Mouse (Mus musculus): ENCODE results near the gene B3gnt3. TPM values are rescaled to one million over a fixed set of nuclear protein-coding genes. Genes with fewer than 3 reads are reported as not detected.

Gene B3gnt3
- polyA plus RNA-seq, 1 experiment: 5.5 TPM

DNA sequence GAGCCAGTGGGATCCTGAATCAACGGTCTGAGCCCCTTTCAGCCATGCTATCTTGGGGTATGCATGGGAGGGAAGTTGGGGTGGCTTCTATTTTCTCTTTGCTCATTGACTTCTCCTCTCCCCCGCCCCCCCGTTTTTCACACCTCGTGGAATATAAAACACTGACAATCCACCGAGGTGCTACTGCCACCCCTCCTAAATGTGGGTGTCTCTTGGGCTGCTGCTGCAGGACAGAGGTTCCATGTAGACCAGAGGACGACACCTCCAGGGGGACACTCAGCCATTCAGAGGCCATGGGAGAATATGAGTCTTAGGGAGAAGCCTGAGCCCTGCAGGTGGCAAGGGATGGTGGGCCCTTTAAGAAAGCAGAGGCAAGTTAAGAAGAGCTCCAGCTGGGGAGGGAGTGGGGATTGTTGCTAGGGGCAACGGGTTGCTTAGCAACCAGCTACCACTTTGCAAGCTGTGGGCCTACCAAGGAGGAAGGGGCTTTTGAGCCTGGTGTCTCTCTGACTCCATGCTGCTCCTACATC is 18.4 kb upstream of the B3gnt3 start:
- TF ChIP-seq CTCF (conservative IDR thresholded peaks at IDR 0.05; ENCODE audit: insufficient read depth, insufficient read length, low read depth, low read length): no peak
- no peak for TF ChIP-seq POLR2A (IDR thresholded peaks at IDR 0.05; ENCODE audit: low read depth, low read length)
- Histone ChIP-seq H3K27ac (ENCODE audit: insufficient read depth, low read depth, low read length) (no peak overlapping the region), H3K27me3 (replicated peaks; ENCODE audit: control insufficient read depth, insufficient read depth, low read length) (no peaks in the 10 kb centered on the region), H3K4me3 (ENCODE audit: insufficient read depth, low read depth, low read length) (no peak overlapping the region), H3K4me1 (ENCODE audit: control insufficient read depth, insufficient read depth, low read length) (no peaks in the 10 kb centered on the region), H3K36me3 (ENCODE audit: control insufficient read depth, insufficient read depth, low read length) (no peaks in the 10 kb centered on the region)
- WGBS: 46% methylated on average over 7 of the region's 7 CpGs
- no peak for DNase-seq

DNA sequence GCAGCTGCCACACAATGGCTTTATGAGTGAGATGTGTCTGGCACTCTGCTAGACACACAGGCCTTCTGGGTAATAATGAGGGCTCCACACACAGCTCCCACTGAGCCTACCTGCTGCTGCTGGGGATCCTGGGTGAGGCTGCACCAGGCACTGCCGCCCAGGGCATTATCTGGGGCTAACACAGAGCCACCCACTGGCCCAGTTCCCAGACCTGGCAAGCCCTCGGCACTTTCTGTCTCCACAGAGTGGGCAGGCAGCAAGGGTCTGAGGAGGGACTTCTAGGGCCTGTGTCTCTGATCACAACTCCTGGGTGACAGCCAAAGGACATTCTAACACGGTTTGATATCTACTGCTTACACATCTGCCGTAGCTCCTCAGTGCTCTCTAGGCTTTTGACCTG is 17.6 kb upstream of the B3gnt3 start:
- Histone ChIP-seq H3K27ac (ENCODE audit: insufficient read depth, low read depth, low read length) (no peak overlapping the region), H3K4me1 (ENCODE audit: control insufficient read depth, insufficient read depth, low read length) (no peaks in the 10 kb centered on the region), H3K36me3 (ENCODE audit: control insufficient read depth, insufficient read depth, low read length) (no peaks in the 10 kb centered on the region), H3K27me3 (replicated peaks; ENCODE audit: control insufficient read depth, insufficient read depth, low read length) (no peaks in the 10 kb centered on the region), H3K4me3 (ENCODE audit: insufficient read depth, low read depth, low read length) (no peak overlapping the region)
- 72% methylated on average over 4 of the region's 4 CpGs for WGBS
- TF ChIP-seq POLR2A (IDR thresholded peaks at IDR 0.05; ENCODE audit: low read depth, low read length) (no peak), CTCF (conservative IDR thresholded peaks at IDR 0.05; ENCODE audit: insufficient read depth, insufficient read length, low read depth, low read length) (no peak)
- DNase-seq: no peak

DNA sequence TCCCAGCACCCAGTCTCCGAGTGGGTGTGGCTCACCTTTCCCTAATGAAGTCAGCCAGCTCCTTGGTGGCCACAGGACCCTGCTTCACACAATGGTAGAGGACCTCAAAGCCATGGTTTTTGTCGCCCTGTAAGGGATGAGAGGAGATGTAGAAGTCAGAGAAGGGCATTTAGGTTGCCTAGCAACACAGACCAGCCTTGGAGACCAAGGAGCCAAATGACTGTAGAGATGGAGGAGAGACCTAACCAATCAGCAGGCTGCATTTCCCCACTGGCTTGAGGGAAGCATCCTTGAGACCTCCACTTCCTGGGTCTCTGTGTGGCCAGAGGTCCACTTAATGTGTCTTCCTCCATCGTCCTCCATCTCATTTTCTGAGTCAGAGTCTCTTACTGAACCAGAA is 16.7 kb upstream of the B3gnt3 start:
- no peak overlapping the region for H3K27ac ChIP-seq (ENCODE audit: insufficient read depth, low read depth, low read length)
- H3K27me3 ChIP-seq (replicated peaks; ENCODE audit: control insufficient read depth, insufficient read depth, low read length): no peaks in the 10 kb centered on the region
- no peaks in the 10 kb centered on the region for H3K36me3 ChIP-seq (ENCODE audit: control insufficient read depth, insufficient read depth, low read length)
- DNase-seq: no peak
- TF ChIP-seq POLR2A (IDR thresholded peaks at IDR 0.05; ENCODE audit: low read depth, low read length) (no peak), CTCF (conservative IDR thresholded peaks at IDR 0.05; ENCODE audit: insufficient read depth, insufficient read length, low read depth, low read length) (no peak)
- 66% methylated on average over 3 of the region's 3 CpGs for WGBS
- H3K4me3 ChIP-seq (ENCODE audit: insufficient read depth, low read depth, low read length): no peak overlapping the region
- no peaks in the 10 kb centered on the region for H3K4me1 ChIP-seq (ENCODE audit: control insufficient read depth, insufficient read depth, low read length)

DNA sequence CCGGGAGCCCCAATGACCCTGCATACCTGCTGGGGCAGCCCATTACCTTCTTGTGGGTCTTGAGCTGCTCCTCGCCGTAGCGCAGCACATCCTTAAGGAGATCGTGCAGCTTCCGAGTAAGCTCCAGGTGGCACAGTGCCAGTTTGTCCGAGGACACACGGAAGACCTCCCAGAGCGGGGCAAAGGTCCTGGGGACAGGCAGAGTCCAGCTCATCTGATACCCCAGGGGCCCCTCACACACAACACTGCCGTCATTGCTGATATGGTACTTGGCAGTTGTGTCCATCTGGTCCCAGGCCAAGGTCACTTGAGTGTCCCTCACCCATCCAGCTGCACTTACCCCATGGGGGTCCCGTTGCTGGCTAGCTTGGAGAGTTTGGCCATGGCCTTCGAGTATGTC is 15.5 kb upstream of the B3gnt3 start:
- H3K36me3 ChIP-seq (ENCODE audit: control insufficient read depth, insufficient read depth, low read length): no peaks in the 10 kb centered on the region
- TF ChIP-seq CTCF (conservative IDR thresholded peaks at IDR 0.05; ENCODE audit: insufficient read depth, insufficient read length, low read depth, low read length) (no peak), POLR2A (IDR thresholded peaks at IDR 0.05; ENCODE audit: low read depth, low read length) (no peak)
- H3K27ac ChIP-seq (ENCODE audit: insufficient read depth, low read depth, low read length): no peak overlapping the region

DNA sequence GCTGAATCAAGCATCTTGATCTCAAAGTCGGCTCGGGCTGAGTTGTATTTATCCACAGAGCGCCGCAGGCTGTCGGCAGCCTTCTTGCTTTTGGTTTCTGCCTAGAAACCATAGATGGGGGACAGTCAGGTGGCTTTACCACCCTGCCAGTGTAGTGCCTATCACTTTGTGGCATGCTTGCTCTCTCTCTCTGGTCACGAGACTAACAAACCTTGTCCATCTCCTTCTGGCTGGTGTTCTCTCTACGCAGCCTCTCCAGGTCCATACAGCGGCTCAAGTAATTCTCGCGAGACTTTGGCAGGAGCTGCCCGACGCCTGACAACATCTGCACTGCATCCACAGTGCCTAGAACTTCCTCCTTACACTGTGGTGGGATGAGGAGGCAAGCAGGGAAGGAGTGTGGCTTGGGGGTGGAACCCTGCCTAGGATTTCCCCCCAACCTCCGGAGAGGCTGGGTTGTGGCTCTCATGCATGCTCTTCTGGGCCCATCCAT is 15.0 kb upstream of the B3gnt3 start:
- WGBS: 86% methylated on average over 13 of the region's 13 CpGs
- H3K4me1 ChIP-seq (ENCODE audit: control insufficient read depth, insufficient read depth, low read length): no peaks in the 10 kb centered on the region
- H3K27ac ChIP-seq (ENCODE audit: insufficient read depth, low read depth, low read length): no peak overlapping the region
- H3K4me3 ChIP-seq (ENCODE audit: insufficient read depth, low read depth, low read length): no peak overlapping the region
- DNase-seq: no peak
- no peaks in the 10 kb centered on the region for H3K36me3 ChIP-seq (ENCODE audit: control insufficient read depth, insufficient read depth, low read length)
- no peaks in the 10 kb centered on the region for H3K27me3 ChIP-seq (replicated peaks; ENCODE audit: control insufficient read depth, insufficient read depth, low read length)
- TF ChIP-seq CTCF (conservative IDR thresholded peaks at IDR 0.05; ENCODE audit: insufficient read depth, insufficient read length, low read depth, low read length) (no peak), POLR2A (IDR thresholded peaks at IDR 0.05; ENCODE audit: low read depth, low read length) (no peak)

More for the DNA sequence above, 15.5 kb upstream of the B3gnt3 start:
- Histone ChIP-seq H3K4me1 (ENCODE audit: control insufficient read depth, insufficient read depth, low read length) (no peaks in the 10 kb centered on the region), H3K4me3 (ENCODE audit: insufficient read depth, low read depth, low read length) (no peak overlapping the region), H3K27me3 (replicated peaks; ENCODE audit: control insufficient read depth, insufficient read depth, low read length) (no peaks in the 10 kb centered on the region)
- 59% methylated on average over 12 of the region's 12 CpGs for WGBS
- peak; percentile 18 for DNase-seq

DNA sequence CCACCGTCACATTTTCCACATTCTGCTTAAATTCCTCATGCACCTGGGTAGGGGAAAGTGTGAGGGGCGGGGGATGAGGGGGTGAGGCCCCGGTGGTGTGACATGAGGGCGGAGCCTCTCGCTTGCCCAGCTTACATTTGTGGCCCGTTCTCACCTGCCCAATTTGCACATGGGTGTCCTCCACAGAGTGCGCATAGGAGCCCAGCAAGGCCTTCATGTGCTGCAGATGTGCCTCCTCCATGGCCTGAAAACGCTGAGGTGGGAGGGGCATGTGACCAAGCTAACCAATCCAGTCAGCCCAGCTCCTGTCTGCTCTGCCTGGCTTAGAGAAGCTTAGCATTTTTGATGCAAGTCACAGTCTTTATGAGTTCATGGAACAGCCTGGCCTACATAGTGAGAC is 13.9 kb upstream of the B3gnt3 start:
- Histone ChIP-seq H3K4me1 (ENCODE audit: control insufficient read depth, insufficient read depth, low read length) (no peaks in the 10 kb centered on the region), H3K27ac (ENCODE audit: insufficient read depth, low read depth, low read length) (no peak overlapping the region), H3K4me3 (ENCODE audit: insufficient read depth, low read depth, low read length) (no peak overlapping the region), H3K36me3 (ENCODE audit: control insufficient read depth, insufficient read depth, low read length) (no peaks in the 10 kb centered on the region), H3K27me3 (replicated peaks; ENCODE audit: control insufficient read depth, insufficient read depth, low read length) (no peaks in the 10 kb centered on the region)
- TF ChIP-seq POLR2A (IDR thresholded peaks at IDR 0.05; ENCODE audit: low read depth, low read length): no peak
- TF ChIP-seq CTCF (conservative IDR thresholded peaks at IDR 0.05; ENCODE audit: insufficient read depth, insufficient read length, low read depth, low read length): no peak
- no peak for DNase-seq
- 55% methylated on average over 8 of the region's 8 CpGs for WGBS

DNA sequence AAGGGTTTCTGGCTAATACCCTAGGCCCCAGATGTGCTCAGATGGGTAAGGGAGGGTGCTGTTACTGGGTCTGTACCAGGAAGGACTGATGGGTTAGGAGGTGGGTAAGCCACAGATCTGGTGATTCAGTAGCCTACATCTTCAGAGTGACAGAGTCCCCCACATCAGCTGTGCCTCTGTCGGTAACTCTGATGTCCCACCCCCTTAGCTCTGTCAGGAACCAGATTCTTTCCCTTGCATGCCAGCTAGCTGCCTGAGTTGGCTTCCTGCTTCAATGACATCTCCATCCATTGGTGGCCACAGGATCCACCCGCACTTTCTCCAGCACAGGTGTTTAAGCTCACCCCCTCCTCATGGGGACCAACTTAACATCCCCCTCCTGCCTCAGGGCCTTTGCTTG is 10.0 kb upstream of the B3gnt3 start:
- DNase-seq: no peak
- WGBS: 83% methylated on average over 2 of the region's 2 CpGs
- H3K36me3 ChIP-seq (ENCODE audit: control insufficient read depth, insufficient read depth, low read length): no peaks in the 10 kb centered on the region
- H3K4me3 ChIP-seq (ENCODE audit: insufficient read depth, low read depth, low read length): no peak overlapping the region
- no peaks in the 10 kb centered on the region for H3K27me3 ChIP-seq (replicated peaks; ENCODE audit: control insufficient read depth, insufficient read depth, low read length)
- no peak for TF ChIP-seq POLR2A (IDR thresholded peaks at IDR 0.05; ENCODE audit: low read depth, low read length)
- no peak for TF ChIP-seq CTCF (conservative IDR thresholded peaks at IDR 0.05; ENCODE audit: insufficient read depth, insufficient read length, low read depth, low read length)
- no peak overlapping the region for H3K27ac ChIP-seq (ENCODE audit: insufficient read depth, low read depth, low read length)
- no peaks in the 10 kb centered on the region for H3K4me1 ChIP-seq (ENCODE audit: control insufficient read depth, insufficient read depth, low read length)
